Mouse (Mus musculus) heart, embryonic 16.5 days (tissue): ENCODE data around the gene Slc39a8. TPM values are rescaled to one million over a fixed set of nuclear protein-coding genes. Genes with fewer than 3 reads are reported as not detected.

ENCODE experiments used
- ATAC-seq: fragments of 200-750 bp; cut with Nextera tagmentation; replicated peaks from 2 replicates; pipeline ENCODE4 v1.8.0; 2017; ENCODE audit warnings: moderate number of reproducible peaks; ENCODE audit not compliant: insufficient read depth, low FRiP score; ENCODE audit errors: extremely low read depth
- H3K27ac ChIP-seq: fragments of 300-500 bp; sonication (generic); 2 replicates; pipeline ENCODE4 v1.5.1; 2014; ENCODE audit warnings: mild to moderate bottlenecking, low read length, control low read depth, moderate library complexity
- H3K27me3 ChIP-seq: fragments of 300-500 bp; sonication (generic); 2 replicates; pipeline ENCODE4 v1.6.1; 2014; ENCODE audit warnings: low read length, mixed read lengths; ENCODE audit not compliant: control insufficient read depth, insufficient read depth
- H3K36me3 ChIP-seq: fragments of 300-500 bp; sonication (generic); 2 replicates; pipeline ENCODE4 v1.6.1; 2014; ENCODE audit not compliant: control insufficient read depth, insufficient read depth
- H3K4me1 ChIP-seq: fragments of 300-500 bp; sonication (generic); 2 replicates; pipeline ENCODE4 v1.6.1; 2014; ENCODE audit warnings: low read length, mixed read lengths; ENCODE audit not compliant: control insufficient read depth, insufficient read depth
- H3K4me2 ChIP-seq: fragments of 300-500 bp; sonication (generic); 2 replicates; pipeline ENCODE4 v1.6.1; 2014; ENCODE audit warnings: low read depth, mild to moderate bottlenecking, control low read depth, low read length
- H3K4me3 ChIP-seq: fragments of 300-500 bp; sonication (generic); 2 replicates; pipeline ENCODE4 v1.5.1; 2014; ENCODE audit warnings: mild to moderate bottlenecking, control low read depth, low read length
- H3K9ac ChIP-seq: fragments of 300-500 bp; sonication (generic); 2 replicates; pipeline ENCODE4 v1.6.1; 2014; ENCODE audit warnings: low read length, control low read depth
- H3K9me3 ChIP-seq: fragments of 300-500 bp; sonication (generic); replicated peaks from 2 replicates; pipeline ENCODE4 v1.6.1; 2016; ENCODE audit warnings: low read length; ENCODE audit not compliant: control insufficient read depth
- WGBS: fragments of 180-500 bp; shearing (Covaris S2); extraction: QIAGEN DNeasy Blood & Tissue Kit; methylation state at CpG from one replicate; pipeline ENCODE4 v1.1.7; 2014; 5-methylcytosine and 5-hydroxymethylcytosine counted together
- polyA plus RNA-seq: library from polyadenylated mRNA; unstranded; fragments of >200 nt; fragmentation: Nextera tagmentation; extraction: Ambion mirVana; gene quantifications from 2 replicates; pipeline ENCODE4 v1.2.1, GENCODE M21; 2015

Slc39a8 gene
- polyA plus RNA-seq, 1 experiment from 2014 or later, result 15.1 TPM

- no peak overlapping the region for H3K4me3 ChIP-seq
- 39% methylated on average over 12 of the region's 12 CpGs for WGBS
- no peak overlapping the region for H3K9ac ChIP-seq
- H3K4me2 ChIP-seq, result 0 out of 2 replicates have a peak overlapping the region, but pooled peaks have one; percentile 34
- H3K27me3 ChIP-seq, result no peaks in the 10 kb centered on the region
- no peak overlapping the region for H3K27ac ChIP-seq
- H3K9me3 ChIP-seq, result no peaks in the 10 kb centered on the region
- no peak for ATAC-seq
- H3K36me3 ChIP-seq, result no peaks in the 10 kb centered on the region
- H3K4me1 ChIP-seq, result no peaks in the 10 kb centered on the region
Observed at GRCm38 (mm10) chr3:135886659-135887027, 61.6 kb downstream of the Slc39a8 start.

GRCm38 (mm10) chr3:135887033-135887855, 62.2 kb downstream of the Slc39a8 start:
- H3K27me3 ChIP-seq, result no peaks in the 10 kb centered on the region
- H3K4me3 ChIP-seq, result no peak overlapping the region
- H3K4me2 ChIP-seq, result 0 out of 2 replicates have a peak overlapping the region, but pooled peaks have one; percentile 34
- H3K4me1 ChIP-seq, result no peaks in the 10 kb centered on the region
- no peaks in the 10 kb centered on the region for H3K36me3 ChIP-seq
- no peak overlapping the region for H3K9ac ChIP-seq
- no peaks in the 10 kb centered on the region for H3K9me3 ChIP-seq
- no peak for ATAC-seq
- 80% methylated on average over 9 of the region's 9 CpGs for WGBS
- H3K27ac ChIP-seq, result no peak overlapping the region

- Histone ChIP-seq H3K4me3 (no peak overlapping the region), H3K9ac (no peak overlapping the region), H3K36me3 (no peaks in the 10 kb centered on the region), H3K27me3 (no peaks in the 10 kb centered on the region), H3K4me1 (no peaks in the 10 kb centered on the region), H3K9me3 (no peaks in the 10 kb centered on the region), H3K27ac (no peak overlapping the region), H3K4me2 (no peak overlapping the region)
- no peak for ATAC-seq
- WGBS, result 75% methylated on average over 5 of the region's 5 CpGs
Observed at GRCm38 (mm10) chr3:135887856-135888155, 62.7 kb downstream of the Slc39a8 start.

GRCm38 (mm10) chr3:135889401-135889800, 64.3 kb downstream of the Slc39a8 start:
- no peak for ATAC-seq
- Histone ChIP-seq H3K4me3 (no peak overlapping the region), H3K4me1 (no peaks in the 10 kb centered on the region), H3K27ac (no peak overlapping the region), H3K36me3 (no peaks in the 10 kb centered on the region), H3K27me3 (no peaks in the 10 kb centered on the region), H3K4me2 (no peak overlapping the region), H3K9me3 (no peaks in the 10 kb centered on the region), H3K9ac (no peak overlapping the region)

- Histone ChIP-seq H3K4me1 (no peaks in the 10 kb centered on the region), H3K27me3 (no peaks in the 10 kb centered on the region), H3K36me3 (no peaks in the 10 kb centered on the region), H3K4me2 (no peak overlapping the region), H3K27ac (no peak overlapping the region), H3K9ac (no peak overlapping the region), H3K9me3 (no peaks in the 10 kb centered on the region), H3K4me3 (no peak overlapping the region)
- ATAC-seq, result no peak
- 91% methylated on average over 1 of the region's 1 CpGs for WGBS
Observed at GRCm38 (mm10) chr3:135903366-135903765, 78.3 kb downstream of the Slc39a8 start.

GRCm38 (mm10) chr3:135904881-135905280, 79.8 kb downstream of the Slc39a8 start:
- Histone ChIP-seq H3K4me1 (no peaks in the 10 kb centered on the region), H3K4me2 (no peak overlapping the region), H3K9ac (no peak overlapping the region), H3K36me3 (no peaks in the 10 kb centered on the region), H3K4me3 (no peak overlapping the region), H3K27ac (no peak overlapping the region), H3K27me3 (no peaks in the 10 kb centered on the region), H3K9me3 (no peaks in the 10 kb centered on the region)
- 62% methylated on average over 6 of the region's 6 CpGs for WGBS
- no peak for ATAC-seq

GRCm38 (mm10) chr3:135905729-135906128, 80.7 kb downstream of the Slc39a8 start:
- H3K4me2 ChIP-seq, result no peak overlapping the region
- H3K4me3 ChIP-seq, result no peak overlapping the region
- no peak overlapping the region for H3K9ac ChIP-seq
- 93% methylated on average over 1 of the region's 1 CpGs for WGBS
- no peaks in the 10 kb centered on the region for H3K36me3 ChIP-seq
- no peaks in the 10 kb centered on the region for H3K4me1 ChIP-seq
- H3K9me3 ChIP-seq, result no peaks in the 10 kb centered on the region
- H3K27me3 ChIP-seq, result no peaks in the 10 kb centered on the region
- no peak overlapping the region for H3K27ac ChIP-seq
- ATAC-seq, result no peak

GRCm38 (mm10) chr3:135907028-135907427, 81.9 kb downstream of the Slc39a8 start:
- no peak for ATAC-seq
- H3K9ac ChIP-seq, result no peak overlapping the region
- H3K9me3 ChIP-seq, result no peaks in the 10 kb centered on the region
- H3K36me3 ChIP-seq, result no peaks in the 10 kb centered on the region
- no peak overlapping the region for H3K27ac ChIP-seq
- no peaks in the 10 kb centered on the region for H3K4me1 ChIP-seq
- WGBS, result 61% methylated on average over 3 of the region's 3 CpGs
- H3K4me3 ChIP-seq, result no peak overlapping the region
- no peak overlapping the region for H3K4me2 ChIP-seq
- no peaks in the 10 kb centered on the region for H3K27me3 ChIP-seq

- Histone ChIP-seq H3K9ac (no peak overlapping the region), H3K4me3 (no peak overlapping the region), H3K9me3 (no peaks in the 10 kb centered on the region), H3K36me3 (no peaks in the 10 kb centered on the region), H3K4me2 (no peak overlapping the region), H3K27ac (no peak overlapping the region), H3K4me1 (no peaks in the 10 kb centered on the region), H3K27me3 (no peaks in the 10 kb centered on the region)
- WGBS, result 77% methylated on average over 4 of the region's 4 CpGs
- no peak for ATAC-seq
Observed at GRCm38 (mm10) chr3:135915941-135916340, 90.9 kb downstream of the Slc39a8 start.
